Mouse (Mus musculus) megakaryocyte, embryonic 14.5 days (primary cell): ENCODE measurements around the gene Gm49384.

Source experiments
- FLI1 ChIP-seq: IDR thresholded peaks from 2 replicates; pipeline ENCODE4 v1.6.1; 2012; ENCODE audit warnings: low read length, inconsistent platforms, mixed read lengths
- GATA1 ChIP-seq: IDR thresholded peaks from 3 replicates; pipeline ENCODE4 v1.6.1; 2012; ENCODE audit warnings: mixed read lengths, low read length, inconsistent platforms, borderline replicate concordance

DNA sequence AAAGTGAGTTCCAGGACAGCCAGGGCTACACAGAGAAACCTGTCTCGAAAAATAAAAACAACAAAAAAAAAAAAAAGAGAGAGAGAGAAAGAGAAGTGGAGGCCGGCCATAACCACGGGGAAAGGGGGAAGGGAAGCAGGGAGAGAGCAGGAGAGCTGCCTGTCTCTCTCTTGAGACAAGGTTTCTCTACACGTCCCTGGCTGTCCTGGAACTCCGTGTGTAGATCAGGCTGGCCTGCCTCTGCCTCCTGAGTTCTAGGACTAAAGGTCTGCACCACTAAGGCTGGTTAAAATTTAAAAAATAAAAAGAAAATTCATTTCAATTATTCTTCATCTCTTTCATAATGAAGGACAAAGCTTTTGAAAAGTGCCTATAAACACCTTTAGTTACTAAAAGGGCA is 12.7 kb downstream of the Gm49384 start:
- TF ChIP-seq GATA1 (no peak), FLI1 (no peak)
